Mouse (Mus musculus) liver, postnatal 0 days (tissue): Measurements from ENCODE around the gene Cdc73.

Source experiments
- CTCF ChIP-seq: sonication (generic); IDR thresholded peaks from 2 replicates; pipeline ENCODE4 v1.5.1; 2016; ENCODE audit warnings: antibody characterized with exemption, low read depth
- EP300 ChIP-seq: IDR thresholded peaks from 2 replicates; pipeline ENCODE4 v1.6.1; 2016; ENCODE audit warnings: antibody characterized with exemption, low read depth, mild to moderate bottlenecking

- TF ChIP-seq CTCF (no peak), EP300 (no peak)
These were observed 147.2 kb downstream of the Cdc73 start for GRCm38 (mm10) chr1:143555533-143555932.
